Mouse (Mus musculus): ENCODE results near the gene Cbl. TPM values are rescaled to one million over a fixed set of nuclear protein-coding genes. Genes with fewer than 3 reads are reported as not detected.

Gene Cbl
- polyA plus RNA-seq, 1 experiment from 2014 or later, result 17.6 TPM

DNA sequence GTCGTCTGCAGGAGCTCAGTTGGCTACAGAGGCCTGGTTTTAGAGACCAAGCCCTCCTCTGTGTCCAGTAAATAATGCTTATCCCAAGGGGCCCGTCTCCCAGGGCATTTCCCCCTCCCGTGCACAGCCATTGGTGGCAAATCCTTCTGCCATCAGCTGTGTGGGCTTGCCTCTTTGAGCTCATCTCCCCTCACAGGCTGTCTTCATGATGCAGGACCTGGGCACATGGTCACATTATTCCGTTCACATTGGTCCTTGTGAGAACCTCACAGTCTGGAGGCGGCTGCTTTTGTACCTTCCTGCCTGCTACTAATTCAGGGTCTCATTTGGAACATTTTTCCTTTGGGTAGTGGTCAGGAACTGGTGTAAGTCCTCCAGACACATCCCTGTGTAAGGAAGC lies 91.9 kb downstream of the Cbl start:
- Histone ChIP-seq H3K4me1 (ENCODE audit: insufficient read depth, low read length) (peaks cover 8% of the 10 kb centered on the region; the same call in 1 of the 2 replicates), H3K36me3 (ENCODE audit: insufficient read depth, low read length) (peaks cover 27% of the 10 kb centered on the region), H3K4me2 (replicated peaks; ENCODE audit: low read depth, low read length) (no peak overlapping the region), H3K27me3 (ENCODE audit: insufficient read depth, low read length) (no peaks in the 10 kb centered on the region), H3K9ac (replicated peaks; ENCODE audit: low read length) (no peak overlapping the region; the same call in 1 of the 2 replicates), H3K27ac (ENCODE audit: low read length) (no peak overlapping the region), H3K9me3 (ENCODE audit: low read length) (no peaks in the 10 kb centered on the region), H3K4me3 (ENCODE audit: low read length) (no peak overlapping the region)
- ATAC-seq (ENCODE audit: low FRiP score, low TSS enrichment), result no peak
- WGBS, result 70% methylated on average over 5 of the region's 5 CpGs

DNA sequence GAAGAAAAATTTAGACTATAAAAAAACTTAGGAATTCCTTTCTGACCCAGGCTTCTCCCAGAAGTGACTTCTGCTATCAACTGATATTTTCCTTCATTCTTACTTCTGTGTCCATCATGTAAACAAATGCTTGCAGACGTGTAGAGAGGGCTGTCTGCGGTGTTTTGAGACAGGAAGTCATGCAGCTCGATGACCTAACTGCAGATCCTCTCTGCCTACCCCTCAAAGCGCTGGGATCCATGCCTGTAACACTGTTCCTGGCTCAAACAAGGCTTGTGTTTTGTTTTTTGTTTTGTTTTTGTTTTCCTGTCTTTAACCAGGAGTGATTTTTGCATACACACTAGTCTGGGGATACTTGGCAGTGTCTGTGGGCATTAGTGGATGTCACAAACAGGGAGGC lies 96.0 kb downstream of the Cbl start:
- Histone ChIP-seq H3K4me1 (ENCODE audit: insufficient read depth, low read length) (peaks cover 31% of the 10 kb centered on the region), H3K27me3 (ENCODE audit: insufficient read depth, low read length) (no peaks in the 10 kb centered on the region), H3K36me3 (ENCODE audit: insufficient read depth, low read length) (peaks cover 17% of the 10 kb centered on the region; the same call in 1 of the 2 replicates), H3K4me2 (replicated peaks; ENCODE audit: low read depth, low read length) (no peak overlapping the region), H3K9ac (replicated peaks; ENCODE audit: low read length) (0 out of 2 replicates have a peak overlapping the region, but pooled peaks have one; percentile 16), H3K9me3 (ENCODE audit: low read length) (no peaks in the 10 kb centered on the region), H3K27ac (ENCODE audit: low read length) (no peak overlapping the region), H3K4me3 (ENCODE audit: low read length) (no peak overlapping the region)
- WGBS, result 51% methylated on average over 4 of the region's 4 CpGs
- ATAC-seq (ENCODE audit: low FRiP score, low TSS enrichment), result no peak

DNA sequence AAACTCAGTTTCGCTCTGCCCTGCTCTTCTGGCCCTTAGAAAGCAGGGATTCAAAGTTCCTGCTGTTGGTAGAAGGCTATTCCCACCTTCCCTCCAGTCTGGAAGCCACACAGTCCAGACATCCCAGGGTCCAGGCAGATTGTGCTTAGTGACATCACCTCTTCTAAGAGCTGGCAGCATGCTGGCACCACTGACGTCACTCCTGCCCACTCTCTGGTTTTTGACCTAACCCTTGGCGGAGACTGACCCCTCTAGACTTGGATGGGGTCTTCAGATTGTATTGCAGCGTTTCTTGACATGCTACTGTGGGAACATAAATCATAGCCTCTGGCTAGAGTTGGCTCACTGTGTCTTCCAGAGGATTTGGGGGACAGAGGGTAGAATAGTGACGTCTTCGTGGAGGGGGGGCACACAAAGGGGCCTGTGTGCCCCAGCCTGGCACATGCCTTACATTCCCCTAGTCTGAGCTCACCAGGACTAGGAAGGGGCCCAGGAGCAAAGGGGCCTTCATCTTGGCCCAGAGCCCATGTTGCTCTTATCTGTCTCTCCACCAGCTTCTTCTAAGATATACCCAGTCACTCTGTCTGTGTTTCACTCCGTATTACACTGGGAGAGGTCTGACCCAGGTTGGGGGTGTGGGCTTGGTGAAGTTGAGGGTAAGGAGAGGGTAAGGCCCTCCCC lies 98.0 kb downstream of the Cbl start:
- H3K4me1 ChIP-seq (ENCODE audit: insufficient read depth, low read length), result peaks cover 51% of the 10 kb centered on the region
- peaks cover 4% of the 10 kb centered on the region; the same call in 1 of the 2 replicates for H3K27me3 ChIP-seq (ENCODE audit: insufficient read depth, low read length)
- peak overlapping the region; percentile 88 for H3K4me2 ChIP-seq (replicated peaks; ENCODE audit: low read depth, low read length)
- peak overlapping the region; percentile 76 for H3K9ac ChIP-seq (replicated peaks; ENCODE audit: low read length)
- H3K4me3 ChIP-seq (ENCODE audit: low read length), result peak overlapping the region; percentile 60
- H3K27ac ChIP-seq (ENCODE audit: low read length), result peak overlapping the region; percentile 90; the same call in 1 of the 2 replicates
- H3K36me3 ChIP-seq (ENCODE audit: insufficient read depth, low read length), result 0 out of 2 replicates have a peak, but pooled peaks cover 6% of the 10 kb centered on the region
- 34% methylated on average over 7 of the region's 7 CpGs for WGBS
- H3K9me3 ChIP-seq (ENCODE audit: low read length), result no peaks in the 10 kb centered on the region
- ATAC-seq (ENCODE audit: low FRiP score, low TSS enrichment), result no peak

DNA sequence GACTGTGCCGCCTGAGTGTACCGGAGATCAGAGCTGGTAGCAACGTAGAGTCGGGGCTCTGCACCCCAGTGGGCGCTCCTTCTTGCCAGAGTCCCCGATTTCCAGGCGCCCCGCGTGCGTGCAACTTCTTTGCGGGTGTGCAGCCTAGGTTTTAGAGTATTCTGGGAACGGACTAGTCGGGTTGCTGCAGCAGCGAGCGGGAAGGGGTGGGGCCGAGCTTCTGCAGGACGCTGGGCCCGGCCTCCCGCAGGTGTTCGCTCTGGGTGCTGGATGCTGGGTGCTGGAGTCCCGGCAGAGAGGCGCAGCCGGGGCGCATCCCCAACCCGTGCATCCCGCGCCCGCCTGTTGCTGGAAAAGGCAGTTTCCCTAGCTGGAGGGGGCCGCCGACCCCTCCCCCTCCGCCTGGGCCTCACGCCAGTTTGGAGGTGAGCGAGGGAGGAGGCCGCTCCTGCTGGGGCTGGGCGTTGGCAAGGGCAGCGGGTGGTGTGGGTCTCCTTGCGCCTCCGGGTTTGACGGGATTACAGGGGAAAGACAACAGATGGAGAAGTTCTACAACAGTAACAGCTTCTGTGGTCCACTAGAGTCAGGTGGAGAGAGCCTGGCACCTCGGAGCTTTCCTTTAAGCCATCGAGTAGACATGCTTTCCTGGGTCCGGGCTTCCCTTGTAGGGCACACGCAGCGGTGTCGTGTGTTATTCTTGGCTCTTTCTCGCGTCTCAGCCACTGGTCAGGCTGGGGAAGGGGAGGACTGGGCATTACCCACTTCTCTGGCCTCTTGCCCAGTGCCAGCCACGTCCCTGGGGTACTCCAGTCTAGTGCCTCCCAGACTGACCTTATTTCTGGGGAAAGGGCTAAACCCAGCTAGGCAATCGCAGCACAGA lies 98.8 kb downstream of the Cbl start:
- H3K27ac ChIP-seq (ENCODE audit: low read length), result peak overlapping the region; percentile 90
- peak overlapping the region; percentile 60 for H3K4me3 ChIP-seq (ENCODE audit: low read length)
- no peaks in the 10 kb centered on the region for H3K9me3 ChIP-seq (ENCODE audit: low read length)
- 0 out of 2 replicates have a peak, but pooled peaks have one; percentile 6 for ATAC-seq (ENCODE audit: low FRiP score, low TSS enrichment)
- H3K27me3 ChIP-seq (ENCODE audit: insufficient read depth, low read length), result peaks cover 4% of the 10 kb centered on the region; the same call in 1 of the 2 replicates
- peaks cover 58% of the 10 kb centered on the region for H3K4me1 ChIP-seq (ENCODE audit: insufficient read depth, low read length)
- whole genome bisulfite sequencing, result 2% methylated on average over 48 of the region's 49 CpGs
- peak overlapping the region; percentile 88 for H3K4me2 ChIP-seq (replicated peaks; ENCODE audit: low read depth, low read length)
- 0 out of 2 replicates have a peak, but pooled peaks cover 3% of the 10 kb centered on the region for H3K36me3 ChIP-seq (ENCODE audit: insufficient read depth, low read length)
- H3K9ac ChIP-seq (replicated peaks; ENCODE audit: low read length), result peak overlapping the region; percentile 76

DNA sequence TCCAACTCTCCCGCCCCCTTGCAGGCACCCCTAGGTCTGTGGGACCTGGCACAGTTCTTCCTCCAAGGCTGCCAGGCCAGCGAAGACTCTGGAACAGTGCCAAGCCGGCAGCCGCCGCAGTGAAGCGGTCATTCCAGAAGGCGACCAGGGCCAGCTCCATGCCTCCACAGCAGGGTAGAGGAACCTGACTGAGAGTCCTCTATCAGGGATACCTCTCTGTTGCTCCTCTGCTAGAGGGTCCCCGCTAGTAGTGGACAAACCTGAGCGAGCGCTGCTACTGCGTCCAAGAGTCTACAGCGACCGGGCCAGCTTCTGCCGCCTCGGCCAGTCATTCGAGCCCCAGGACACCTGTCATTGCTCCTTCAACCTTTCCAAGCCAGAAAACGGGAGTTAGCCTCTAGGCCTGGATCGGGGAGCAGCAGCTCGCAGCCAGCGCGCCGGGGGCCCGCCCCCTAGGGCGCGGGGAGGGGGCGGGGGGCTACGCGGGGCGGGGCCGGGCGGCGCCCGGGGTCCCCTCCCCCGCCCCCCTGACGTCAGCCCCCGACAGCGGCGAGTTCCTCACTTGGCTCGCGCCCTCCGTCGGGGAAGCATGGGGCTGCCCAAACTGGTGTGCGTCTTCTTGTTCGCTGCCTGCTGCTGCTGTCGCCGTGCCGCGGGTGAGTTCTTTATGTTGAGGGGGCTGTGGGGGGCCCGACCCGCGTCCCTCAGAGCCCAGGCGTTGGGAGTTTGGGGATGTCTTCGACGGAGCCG lies 99.6 kb downstream of the Cbl start, which contains the start of gene Mcam:
TSS of gene Mcam (plus strand) at position 369 of the 750 bp plus-strand sequence.
- peak; percentile 21; the same call in 1 of the 2 replicates for ATAC-seq (ENCODE audit: low FRiP score, low TSS enrichment)
- H3K27ac ChIP-seq (ENCODE audit: low read length), result peak within 1 kb of the TSS; percentile 90
- no peaks in the 10 kb centered on the region for H3K9me3 ChIP-seq (ENCODE audit: low read length)
- H3K27me3 ChIP-seq (ENCODE audit: insufficient read depth, low read length), result peaks cover 4% of the 10 kb centered on the region; the same call in 1 of the 2 replicates
- WGBS, result under 1% methylated on average over 39 of the region's 55 CpGs
- H3K4me1 ChIP-seq (ENCODE audit: insufficient read depth, low read length), result peaks cover 67% of the 10 kb centered on the region
- H3K9ac ChIP-seq (replicated peaks; ENCODE audit: low read length), result peak within 1 kb of the TSS; percentile 76
- peak within 1 kb of the TSS; percentile 60 for H3K4me3 ChIP-seq (ENCODE audit: low read length)
- 0 out of 2 replicates have a peak, but pooled peaks cover under 1% of the 10 kb centered on the region for H3K36me3 ChIP-seq (ENCODE audit: insufficient read depth, low read length)
- peak within 1 kb of the TSS; percentile 88 for H3K4me2 ChIP-seq (replicated peaks; ENCODE audit: low read depth, low read length)

DNA sequence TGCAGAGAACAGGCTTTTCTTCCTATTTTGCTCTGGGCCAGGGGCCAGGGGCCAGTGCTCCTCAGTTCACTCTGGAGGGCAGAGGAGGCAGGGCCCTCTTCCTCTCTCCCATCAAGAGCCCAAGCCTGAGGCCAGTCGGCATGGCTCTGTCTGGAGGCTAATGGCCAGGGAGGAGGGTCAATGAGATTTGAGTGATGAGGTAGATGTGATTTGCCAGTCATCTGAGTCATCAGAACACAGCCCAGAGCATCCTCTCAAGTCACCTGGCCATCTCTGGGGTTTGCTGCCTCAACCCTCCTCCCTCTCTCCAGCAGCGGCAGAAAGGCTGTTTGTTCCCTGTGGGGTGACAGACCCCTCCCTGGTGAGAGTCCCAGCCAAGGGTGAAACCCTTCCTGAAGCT lies 100.6 kb downstream of the Cbl start:
- no peak for ATAC-seq (ENCODE audit: low FRiP score, low TSS enrichment)
- Histone ChIP-seq H3K36me3 (ENCODE audit: insufficient read depth, low read length) (no peaks in the 10 kb centered on the region), H3K9ac (replicated peaks; ENCODE audit: low read length) (peak overlapping the region; percentile 76; the same call in 1 of the 2 replicates), H3K9me3 (ENCODE audit: low read length) (no peaks in the 10 kb centered on the region), H3K4me1 (ENCODE audit: insufficient read depth, low read length) (peaks cover 73% of the 10 kb centered on the region), H3K27me3 (ENCODE audit: insufficient read depth, low read length) (peaks cover 4% of the 10 kb centered on the region; the same call in 1 of the 2 replicates), H3K4me2 (replicated peaks; ENCODE audit: low read depth, low read length) (peak overlapping the region; percentile 88), H3K27ac (ENCODE audit: low read length) (peak overlapping the region; percentile 90), H3K4me3 (ENCODE audit: low read length) (peak overlapping the region; percentile 60)
- WGBS, result 10% methylated on average over 2 of the region's 2 CpGs

DNA sequence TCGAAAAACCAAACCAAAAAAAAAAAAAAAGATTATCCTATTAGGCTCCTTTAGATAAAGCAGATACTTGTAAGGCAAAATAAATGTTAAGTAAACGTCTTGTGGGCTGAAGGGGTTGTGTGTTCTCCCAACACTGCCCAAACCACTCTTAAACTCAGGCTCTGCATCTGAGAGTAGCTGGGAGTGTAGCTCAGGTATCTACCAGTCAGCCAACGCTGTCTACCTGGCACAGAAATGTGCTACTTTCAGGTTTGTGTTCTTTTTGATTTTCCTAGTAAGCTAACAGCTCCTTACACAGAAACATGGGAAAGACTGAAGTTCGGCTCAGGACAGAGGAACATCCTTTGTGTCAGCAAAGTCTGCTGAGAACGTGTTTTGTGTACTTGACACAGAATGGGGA lies 101.6 kb downstream of the Cbl start:
- 66% methylated on average over 5 of the region's 5 CpGs for WGBS
- Histone ChIP-seq H3K9me3 (ENCODE audit: low read length) (no peaks in the 10 kb centered on the region), H3K27me3 (ENCODE audit: insufficient read depth, low read length) (peaks cover 4% of the 10 kb centered on the region; the same call in 1 of the 2 replicates), H3K9ac (replicated peaks; ENCODE audit: low read length) (peak overlapping the region; percentile 39; the same call in 1 of the 2 replicates), H3K4me1 (ENCODE audit: insufficient read depth, low read length) (peaks cover 69% of the 10 kb centered on the region), H3K4me2 (replicated peaks; ENCODE audit: low read depth, low read length) (no peak overlapping the region), H3K27ac (ENCODE audit: low read length) (peak overlapping the region; percentile 90), H3K4me3 (ENCODE audit: low read length) (no peak overlapping the region), H3K36me3 (ENCODE audit: insufficient read depth, low read length) (no peaks in the 10 kb centered on the region)
- no peak for ATAC-seq (ENCODE audit: low FRiP score, low TSS enrichment)

DNA sequence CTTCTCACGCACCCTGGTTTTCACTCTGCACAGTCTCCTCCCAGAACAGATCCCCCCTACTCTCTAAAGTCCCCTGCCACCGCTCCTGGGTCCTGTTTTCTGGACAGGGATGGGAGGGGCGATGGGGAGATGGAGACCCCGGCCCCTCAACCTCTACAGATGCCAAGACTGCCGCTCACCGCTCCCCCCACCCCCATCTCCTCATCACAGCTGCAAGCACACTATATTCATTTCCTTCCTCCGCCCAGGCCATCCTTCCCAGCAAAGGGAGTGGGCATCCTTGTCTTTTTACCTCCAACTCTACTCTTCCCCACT lies 102.6 kb downstream of the Cbl start:
- Histone ChIP-seq H3K4me1 (ENCODE audit: insufficient read depth, low read length) (peaks cover 71% of the 10 kb centered on the region), H3K4me3 (ENCODE audit: low read length) (no peak overlapping the region), H3K9ac (replicated peaks; ENCODE audit: low read length) (peak overlapping the region; percentile 44; the same call in 1 of the 2 replicates), H3K9me3 (ENCODE audit: low read length) (no peaks in the 10 kb centered on the region), H3K27ac (ENCODE audit: low read length) (peak overlapping the region; percentile 90), H3K27me3 (ENCODE audit: insufficient read depth, low read length) (peaks cover 4% of the 10 kb centered on the region; the same call in 1 of the 2 replicates), H3K4me2 (replicated peaks; ENCODE audit: low read depth, low read length) (peak overlapping the region; percentile 69; the same call in 1 of the 2 replicates), H3K36me3 (ENCODE audit: insufficient read depth, low read length) (no peaks in the 10 kb centered on the region)
- 36% methylated on average over 7 of the region's 7 CpGs for WGBS
- no peak for ATAC-seq (ENCODE audit: low FRiP score, low TSS enrichment)

Measured in kidney, embryonic 16.5 days (tissue).